Mouse (Mus musculus) spleen, embryonic (tissue): Measurements from ENCODE around the gene Lhcgr.
"Not testable (repeated sequence)": the region's sequence is repeated elsewhere in the genome, so short reads cannot be mapped to it uniquely, and the experiment has no call there.

Source experiments
- CTCF ChIA-PET: fragments of 350-600 bp; sonication (Branson Sonifier 250); formaldehyde crosslinking; loops from one replicate; lab custom pipeline; 2022; lab: Charles Lee

Lhcgr gene

GRCm38 (mm10) chr17:88791440-88792152 is at the start of gene Lhcgr:
TSS of gene Lhcgr (minus strand) at chr17:88791990.
- CTCF ChIA-PET: no interaction called here

DNA sequence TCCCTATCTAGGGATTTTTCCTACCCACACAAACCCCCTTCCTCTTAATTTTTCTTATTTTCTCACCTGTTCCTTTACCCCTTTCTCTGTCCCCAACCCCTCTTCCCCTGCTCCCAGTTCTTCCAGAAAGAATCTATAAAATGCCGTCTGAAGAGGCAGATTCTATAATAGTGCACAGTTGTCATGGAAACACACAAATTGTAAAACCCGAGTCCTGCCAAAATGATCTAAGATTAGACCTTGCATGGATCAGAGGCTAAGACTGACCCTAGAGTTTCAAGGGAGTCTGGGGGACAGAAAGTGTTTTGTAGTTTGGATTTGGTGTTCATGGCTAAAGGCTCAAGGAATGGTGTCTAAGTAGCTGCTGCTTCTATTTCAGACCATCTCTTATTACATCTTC is 25.8 kb upstream of the Lhcgr start:
- CTCF ChIA-PET: no interaction called here

DNA sequence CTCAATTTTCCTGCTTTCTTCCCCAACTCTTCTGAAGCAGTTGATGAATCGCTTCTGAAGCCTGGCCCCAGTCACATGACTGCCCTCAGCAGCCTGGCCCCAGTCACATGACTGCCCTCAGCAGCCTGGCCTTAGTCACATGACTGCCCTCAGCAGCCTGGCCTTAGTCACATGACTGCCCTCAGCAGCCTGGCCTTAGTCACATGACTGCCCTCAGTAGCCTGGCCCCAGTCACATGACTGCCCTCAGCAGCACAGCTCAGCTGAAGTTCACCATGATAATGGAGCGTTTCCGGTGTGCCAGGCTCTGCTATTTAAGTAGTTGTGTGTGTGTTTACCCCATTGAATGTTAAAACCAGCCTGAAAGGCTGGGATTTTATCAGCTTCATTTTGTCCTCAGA is 21.2 kb upstream of the Lhcgr start:
- CTCF ChIA-PET: not testable (repeated sequence)

DNA sequence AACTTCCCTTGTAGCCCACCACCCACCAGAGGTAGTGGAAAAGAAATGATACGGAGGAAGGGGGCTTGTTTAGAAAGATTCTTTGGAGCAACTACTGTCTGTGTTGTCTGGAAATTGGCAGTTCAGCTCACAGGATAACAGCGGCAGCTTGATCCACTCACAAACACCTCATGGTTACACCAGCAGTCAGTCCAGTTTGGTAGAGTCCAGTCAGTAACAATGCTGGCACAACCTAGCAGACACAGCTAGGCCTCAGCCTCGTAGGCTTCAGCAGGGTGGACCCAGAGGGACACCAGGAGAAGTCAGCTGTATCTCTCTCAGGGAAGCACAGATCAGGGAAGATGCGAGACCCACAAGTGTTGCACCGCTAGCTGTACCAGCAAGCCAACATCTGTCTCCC is 19.0 kb upstream of the Lhcgr start:
- CTCF ChIA-PET: no interaction called here

GRCm38 (mm10) chr17:88806421-88806820 is 14.6 kb upstream of the Lhcgr start:
- CTCF ChIA-PET: no interaction called here

DNA sequence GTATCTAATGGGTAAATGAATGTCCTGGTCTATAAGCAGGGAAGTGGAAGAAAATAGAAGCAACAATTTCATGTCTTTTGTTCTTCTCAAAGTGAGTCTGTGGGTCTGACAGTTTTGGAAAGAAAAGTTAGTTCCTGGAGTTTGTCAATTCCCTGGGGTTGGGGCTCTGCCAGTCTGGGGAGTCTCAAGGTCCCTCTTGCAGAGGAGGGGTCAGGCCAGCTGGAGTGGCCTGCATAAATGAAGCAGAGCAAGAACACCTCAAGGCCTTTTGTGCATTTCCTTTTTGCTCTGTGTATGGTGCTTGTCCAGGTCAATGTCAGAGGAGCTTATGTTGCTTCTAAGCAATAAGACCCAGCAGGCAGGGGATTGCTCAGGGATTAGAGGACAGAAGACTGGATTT is 11.7 kb upstream of the Lhcgr start:
- CTCF ChIA-PET: no interaction called here

DNA sequence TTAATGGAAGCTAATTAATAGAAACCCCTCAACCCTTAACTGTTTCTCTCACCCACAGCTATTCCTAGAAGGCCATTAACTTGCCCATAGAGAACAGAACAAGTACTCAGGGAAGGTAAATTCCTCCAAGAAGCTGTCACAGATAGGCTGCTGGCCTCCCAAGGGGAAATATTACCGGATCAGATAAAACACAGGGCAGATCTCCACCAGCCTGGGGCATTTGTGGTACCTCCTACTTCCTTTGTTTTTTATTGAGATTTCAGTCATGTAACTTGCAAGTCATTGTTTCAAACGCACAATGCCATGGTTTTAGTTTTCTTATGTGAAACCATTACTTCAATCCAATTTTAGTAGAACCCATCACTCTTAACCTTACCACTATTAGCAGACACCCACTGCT is 1.1 kb downstream of the Lhcgr start:
- CTCF ChIA-PET: no interaction called here

DNA sequence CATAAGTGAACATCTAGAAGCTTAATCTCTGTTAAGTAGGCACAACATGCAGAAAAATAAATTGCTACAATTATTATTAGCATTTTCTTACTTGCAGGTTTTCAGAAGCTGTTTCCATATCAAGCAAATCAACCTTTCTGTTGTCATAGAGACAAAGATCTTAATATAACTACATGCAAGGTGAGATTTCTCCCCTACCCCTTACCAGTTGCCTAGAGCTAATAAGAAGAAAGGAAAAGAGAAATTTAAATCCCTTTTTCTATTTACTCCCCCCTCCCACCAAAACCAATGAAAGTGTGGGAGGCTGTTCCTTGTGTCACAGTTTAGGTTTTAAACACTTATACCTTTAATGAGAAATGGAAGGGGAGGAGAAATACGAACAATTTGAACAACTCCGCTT is 3.4 kb downstream of the Lhcgr start:
- CTCF ChIA-PET: no interaction called here

DNA sequence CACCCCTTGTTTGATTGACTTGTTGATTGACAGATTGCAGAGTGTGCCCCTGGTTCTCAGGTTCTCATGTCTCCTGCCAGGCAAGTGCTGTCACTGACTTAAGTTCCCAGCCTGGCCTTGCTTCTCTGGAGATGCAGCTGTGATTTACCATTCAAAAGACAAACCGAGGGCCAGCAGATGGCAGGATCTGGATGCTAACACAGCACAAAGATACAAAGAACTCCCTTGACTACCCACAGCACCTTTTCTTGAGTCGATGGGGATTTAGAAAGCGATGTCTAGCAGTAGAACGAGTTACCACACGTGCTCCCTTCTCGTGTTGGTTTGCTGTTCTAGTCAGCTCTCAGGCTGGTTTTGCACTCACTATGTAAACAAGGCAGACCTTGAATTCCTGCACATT is 4.9 kb downstream of the Lhcgr start:
- CTCF ChIA-PET: no interaction called here

DNA sequence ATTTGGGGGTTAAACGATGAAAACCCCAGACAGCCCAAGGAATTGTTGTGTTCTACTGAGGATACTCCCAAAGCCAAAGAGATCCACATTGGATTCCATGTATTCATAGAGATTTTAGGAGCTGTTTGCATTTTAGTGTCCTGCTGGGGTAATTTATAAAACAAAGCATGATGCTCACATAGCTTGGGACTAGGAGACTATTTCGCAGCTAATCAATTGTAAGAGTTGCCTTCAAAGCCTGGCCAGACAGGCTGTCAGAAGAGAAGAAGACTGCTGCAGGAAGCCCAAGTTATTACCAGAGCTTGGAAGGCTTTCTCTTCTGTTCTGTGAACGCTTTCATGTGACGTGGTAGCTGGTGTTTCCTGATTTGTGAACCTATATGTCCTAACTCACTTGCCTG is 5.4 kb downstream of the Lhcgr start:
- CTCF ChIA-PET: no interaction called here

GRCm38 (mm10) chr17:88779148-88779547 is 12.6 kb downstream of the Lhcgr start:
- CTCF ChIA-PET: no interaction called here

DNA sequence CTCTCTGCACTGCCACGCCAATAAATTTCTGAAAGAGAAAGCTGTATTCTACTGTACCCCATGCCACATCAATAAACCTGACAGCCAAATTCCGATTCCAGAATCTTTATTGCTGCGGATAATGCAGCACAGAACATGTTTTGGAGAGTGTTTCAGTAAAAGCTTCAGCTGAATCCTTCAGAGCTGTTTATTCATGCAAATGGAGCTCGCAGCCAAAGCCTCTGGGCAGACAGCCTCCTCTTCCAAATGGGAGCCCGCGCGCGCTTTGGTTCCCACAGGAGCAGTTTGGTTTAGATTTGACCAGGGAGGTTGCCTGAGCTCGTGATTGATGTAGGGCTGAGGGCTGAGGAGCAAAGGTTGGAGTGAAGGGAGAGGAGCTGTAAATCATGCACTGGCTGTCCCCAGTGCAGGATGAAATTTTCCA is 17.7 kb downstream of the Lhcgr start:
- CTCF ChIA-PET: no interaction called here

DNA sequence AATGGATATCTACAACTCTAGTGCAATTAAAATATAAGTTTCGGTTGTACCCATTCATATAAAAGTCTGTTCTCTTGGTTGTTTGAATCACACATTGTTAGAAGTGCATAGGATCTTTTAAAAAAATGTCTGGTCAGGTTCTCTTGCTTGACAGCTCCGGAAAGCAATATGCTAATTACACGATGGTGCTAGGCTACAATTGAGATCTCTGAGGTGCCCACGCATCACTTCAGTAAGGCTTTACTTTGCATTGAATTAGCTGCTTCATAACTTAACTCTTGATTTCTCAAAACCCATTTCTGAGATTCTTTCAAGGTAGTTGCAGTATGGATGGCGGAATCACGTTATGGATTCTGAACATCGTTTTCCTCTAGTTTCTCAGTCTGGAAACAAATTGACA is 21.7 kb downstream of the Lhcgr start:
- CTCF ChIA-PET: no interaction called here

DNA sequence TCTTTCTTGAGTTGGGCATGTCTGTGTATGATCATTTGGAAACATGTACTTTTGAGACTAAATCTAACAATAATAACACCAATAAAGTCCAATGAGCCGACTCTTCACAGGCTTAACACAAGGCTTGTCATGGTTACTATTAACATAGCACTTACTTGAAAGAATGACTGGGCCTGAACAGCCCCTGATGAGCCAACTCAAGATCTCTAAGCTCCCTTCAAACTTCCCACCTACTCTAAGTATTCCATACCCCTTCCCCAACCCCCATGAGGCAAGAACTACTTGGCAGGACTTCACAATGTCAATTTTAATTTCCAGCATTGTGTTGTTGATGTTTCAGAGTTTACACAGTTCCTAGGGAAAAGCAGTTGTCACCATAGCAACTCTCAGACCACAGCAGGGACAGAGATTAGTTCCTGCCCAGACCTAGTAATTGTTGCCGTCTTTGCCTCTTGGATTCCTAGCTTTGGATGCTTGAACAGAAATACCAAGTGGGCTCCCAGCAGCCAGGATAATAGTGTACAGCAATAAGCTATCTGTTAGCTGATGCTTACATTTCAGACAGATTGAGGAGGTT is 22.4 kb downstream of the Lhcgr start:
- CTCF ChIA-PET: no interaction called here

DNA sequence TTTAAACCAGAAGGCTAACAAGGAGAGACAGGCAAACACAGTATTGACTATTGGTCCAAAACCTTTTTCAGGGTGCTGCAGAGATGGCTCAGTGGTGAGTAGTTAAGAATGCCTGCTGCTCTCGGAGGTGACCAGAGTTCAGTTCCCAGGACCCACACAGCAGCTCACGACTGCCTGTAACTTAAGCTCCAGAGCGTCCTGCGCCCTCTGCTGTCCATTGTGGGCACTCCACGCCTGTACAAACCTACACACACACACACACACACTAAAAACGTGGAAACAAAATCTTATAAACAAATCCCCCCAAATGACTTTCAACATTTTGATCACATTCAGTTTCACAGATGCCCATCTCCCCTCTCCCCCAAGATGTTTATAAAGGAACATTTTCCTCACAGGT is 24.9 kb downstream of the Lhcgr start:
- CTCF ChIA-PET: no interaction called here

DNA sequence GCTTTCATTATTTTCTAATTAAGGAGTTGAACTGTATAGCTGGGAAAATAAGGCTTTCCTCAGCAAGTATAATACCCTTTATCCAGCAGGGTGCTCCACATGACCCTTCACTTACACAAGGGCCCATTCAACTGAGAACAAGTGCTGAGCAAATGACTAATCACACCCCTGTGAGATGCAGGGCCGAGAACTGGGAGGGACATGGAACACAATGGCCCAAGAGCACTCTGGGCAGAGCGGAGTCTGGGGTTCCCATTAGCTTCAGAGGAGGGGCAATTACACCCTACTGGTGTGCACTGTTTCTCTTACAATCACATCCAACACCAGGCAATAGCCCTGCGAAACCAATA is 27.7 kb downstream of the Lhcgr start:
- CTCF ChIA-PET: no interaction called here

DNA sequence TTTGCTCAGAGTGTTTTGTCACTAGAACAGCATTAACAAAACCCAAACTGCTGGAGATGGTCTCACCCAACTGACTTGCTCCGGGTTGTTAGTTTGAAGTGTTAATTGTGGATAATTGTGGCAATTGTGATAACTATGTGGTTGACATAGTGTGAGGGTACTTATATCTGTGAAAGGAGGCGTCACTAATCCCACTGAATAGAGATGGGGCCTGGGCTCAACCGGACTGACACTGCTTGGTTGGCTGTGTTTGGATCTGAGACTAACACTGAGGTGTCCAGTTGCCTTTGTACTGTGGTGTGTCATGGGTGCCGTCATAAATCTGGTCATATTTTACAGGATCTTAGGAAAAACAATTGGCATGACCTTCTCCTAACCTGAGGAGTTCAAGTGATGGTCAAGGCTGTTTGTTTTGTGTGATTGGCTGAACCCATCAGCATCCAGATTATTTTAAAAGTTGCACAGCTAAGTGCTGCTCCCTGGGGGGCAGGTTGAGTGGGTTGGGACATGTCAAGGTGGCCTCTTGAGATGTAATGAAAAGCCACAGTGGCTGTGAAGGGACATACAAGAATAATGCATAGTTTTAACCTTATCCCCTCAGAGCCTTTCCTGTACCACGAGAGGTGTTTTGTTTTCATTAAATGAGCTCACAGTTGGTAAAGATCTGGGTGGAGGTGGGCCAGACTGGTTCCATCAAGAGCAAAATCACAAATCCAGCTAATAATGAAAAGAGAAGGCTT is 28.2 kb downstream of the Lhcgr start:
- CTCF ChIA-PET: no interaction called here

GRCm38 (mm10) chr17:88758003-88758437 is 33.8 kb downstream of the Lhcgr start:
- CTCF ChIA-PET: interaction anchor here (0.7 kb wide), 2 partner anchors 17 to 182 kb away, joined by 3 to 5 read pairs; no protein-coding TSS in a partner anchor

GRCm38 (mm10) chr17:88755776-88756175 is 36.0 kb downstream of the Lhcgr start:
- CTCF ChIA-PET: no interaction called here

GRCm38 (mm10) chr17:88753472-88753857 is 38.3 kb downstream of the Lhcgr start:
- CTCF ChIA-PET: no interaction called here

- CTCF ChIA-PET: no interaction called here
These were observed 38.8 kb downstream of the Lhcgr start for GRCm38 (mm10) chr17:88752827-88753471.

GRCm38 (mm10) chr17:88749646-88750045 is 42.1 kb downstream of the Lhcgr start:
- CTCF ChIA-PET: no interaction called here
